Mouse (Mus musculus) stomach, postnatal 0 days (tissue): ENCODE data around the gene Mical3. TPM values are rescaled to one million over a fixed set of nuclear protein-coding genes. Genes with fewer than 3 reads are reported as not detected.
A peak's percentile ranks its signal among the peaks of the same experiment; 100 is the strongest.

Experiments
- ATAC-seq: fragments of 200-750 bp; cut with Nextera tagmentation; 2 replicates; pipeline ENCODE4 v1.8.0; 2017; ENCODE audit not compliant: low FRiP score, low TSS enrichment
- DNase-seq: peaks from one replicate; pipeline ENCODE4 v3.0.0-alpha.2; 2016; ENCODE audit warnings: low spot score
- H3K27ac ChIP-seq: fragments of 300-500 bp; sonication (generic); replicated peaks from 2 replicates; pipeline ENCODE4 v1.5.1; 2014; ENCODE audit warnings: mild to moderate bottlenecking, control low read depth
- H3K27me3 ChIP-seq: fragments of 300-500 bp; sonication (generic); 2 replicates; pipeline ENCODE4 v1.6.1; 2014; ENCODE audit warnings: low read length; ENCODE audit not compliant: control insufficient read depth, insufficient read depth
- H3K36me3 ChIP-seq: fragments of 300-500 bp; sonication (generic); 2 replicates; pipeline ENCODE4 v1.6.1; 2014; ENCODE audit warnings: low read length, mixed read lengths; ENCODE audit not compliant: control insufficient read depth, insufficient read depth
- H3K4me1 ChIP-seq: fragments of 300-500 bp; sonication (generic); replicated peaks from 2 replicates; pipeline ENCODE4 v1.6.1; 2014; ENCODE audit warnings: antibody characterized with exemption; ENCODE audit not compliant: control insufficient read depth, insufficient read depth
- H3K4me2 ChIP-seq: fragments of 300-500 bp; sonication (generic); replicated peaks from 2 replicates; pipeline ENCODE4 v1.6.1; 2014; ENCODE audit warnings: low read depth, mild to moderate bottlenecking, control low read depth, moderate library complexity
- H3K4me3 ChIP-seq: fragments of 300-500 bp; sonication (generic); 2 replicates; pipeline ENCODE4 v1.5.1; 2014; ENCODE audit warnings: low read depth, low read length, control low read depth
- H3K9ac ChIP-seq: fragments of 300-500 bp; sonication (generic); 2 replicates; pipeline ENCODE4 v1.6.1; 2014; ENCODE audit warnings: mild to moderate bottlenecking, low read length, control low read depth, mixed read lengths
- H3K9me3 ChIP-seq: fragments of 300-500 bp; sonication (generic); 2 replicates; pipeline ENCODE4 v1.6.1; 2016; ENCODE audit warnings: low read length; ENCODE audit not compliant: control insufficient read depth
- CTCF ChIP-seq: IDR thresholded peaks from 2 replicates; pipeline ENCODE4 v1.5.1; 2016; ENCODE audit warnings: antibody characterized with exemption, low read depth, mild to moderate bottlenecking, moderate library complexity
- EP300 ChIP-seq: optimal IDR thresholded peaks from 2 replicates; pipeline ENCODE3; 2016; ENCODE audit warnings: antibody characterized with exemption
- WGBS: fragments of 180-500 bp; shearing (Covaris S2); extraction: QIAGEN DNeasy Blood & Tissue Kit; methylation state at CpG from one replicate; pipeline ENCODE4 v1.1.7; 2014; 5-methylcytosine and 5-hydroxymethylcytosine counted together
- polyA plus RNA-seq: library from polyadenylated mRNA; unstranded; fragments of >200 nt; fragmentation: Nextera tagmentation; extraction: Ambion mirVana; gene quantifications from 2 replicates; pipeline ENCODE4 v1.2.1, GENCODE M21; 2015

Gene Mical3
- polyA plus RNA-seq, 1 experiment from 2014 or later, result 4.5 TPM

- H3K27ac ChIP-seq, result no peak overlapping the region
- WGBS, result 69% methylated on average over 8 of the region's 8 CpGs
- H3K9me3 ChIP-seq, result no peaks in the 10 kb centered on the region
- DNase-seq (peak; percentile 38), ATAC-seq (peak; percentile 60)
- H3K36me3 ChIP-seq, result no peaks in the 10 kb centered on the region
- H3K4me2 ChIP-seq, result no peak overlapping the region
- H3K27me3 ChIP-seq, result no peaks in the 10 kb centered on the region
- no peak overlapping the region for H3K4me3 ChIP-seq
- H3K4me1 ChIP-seq, result no peaks in the 10 kb centered on the region
- TF ChIP-seq CTCF, result no peak
- TF ChIP-seq EP300, result no peak
- H3K9ac ChIP-seq, result no peak overlapping the region
Measured at GRCm38 (mm10) chr6:121093662-121094408, 37.0 kb downstream of the Mical3 start.

- Histone ChIP-seq H3K4me1 (peaks cover 3% of the 10 kb centered on the region; the same call in 1 of the 2 replicates), H3K9ac (no peak overlapping the region), H3K27me3 (no peaks in the 10 kb centered on the region), H3K27ac (no peak overlapping the region), H3K36me3 (no peaks in the 10 kb centered on the region), H3K4me3 (no peak overlapping the region), H3K9me3 (no peaks in the 10 kb centered on the region), H3K4me2 (no peak overlapping the region)
- ATAC-seq, result no peak
- TF ChIP-seq CTCF, result no peak
- 77% methylated on average over 11 of the region's 11 CpGs for WGBS
- DNase-seq, result no peak
Measured at GRCm38 (mm10) chr6:121090786-121091185, 40.0 kb downstream of the Mical3 start.

- ATAC-seq (peak; percentile 92), DNase-seq (peak; percentile 74)
- no peak overlapping the region for H3K9ac ChIP-seq
- 0 out of 2 replicates have a peak overlapping the region, but pooled peaks have one; percentile 24 for H3K27ac ChIP-seq
- H3K27me3 ChIP-seq, result no peaks in the 10 kb centered on the region
- 52% methylated on average over 22 of the region's 22 CpGs for WGBS
- no peaks in the 10 kb centered on the region for H3K36me3 ChIP-seq
- peak; percentile 30 for TF ChIP-seq EP300
- no peak for TF ChIP-seq CTCF
- no peak overlapping the region for H3K4me3 ChIP-seq
- H3K4me2 ChIP-seq, result 0 out of 2 replicates have a peak overlapping the region, but pooled peaks have one; percentile 11
- H3K4me1 ChIP-seq, result peaks cover 11% of the 10 kb centered on the region; the same call in 1 of the 2 replicates
- H3K9me3 ChIP-seq, result no peaks in the 10 kb centered on the region
Measured at GRCm38 (mm10) chr6:121087586-121088245, 43.1 kb downstream of the Mical3 start.

- TF ChIP-seq EP300 (no peak), CTCF (no peak)
- Histone ChIP-seq H3K4me2 (0 out of 2 replicates have a peak overlapping the region, but pooled peaks have one; percentile 11), H3K9me3 (no peaks in the 10 kb centered on the region), H3K4me1 (peaks cover 11% of the 10 kb centered on the region; the same call in 1 of the 2 replicates), H3K27ac (no peak overlapping the region; the same call in 1 of the 2 replicates), H3K9ac (no peak overlapping the region), H3K4me3 (no peak overlapping the region), H3K27me3 (no peaks in the 10 kb centered on the region), H3K36me3 (no peaks in the 10 kb centered on the region)
- DNase-seq, result no peak
- 53% methylated on average over 10 of the region's 10 CpGs for WGBS
- ATAC-seq, result no peak
Measured at GRCm38 (mm10) chr6:121087127-121087526, 43.7 kb downstream of the Mical3 start.

- 83% methylated on average over 9 of the region's 9 CpGs for WGBS
- H3K36me3 ChIP-seq, result no peaks in the 10 kb centered on the region
Measured at GRCm38 (mm10) chr6:121086226-121086625, 44.6 kb downstream of the Mical3 start.

More at GRCm38 (mm10) chr6:121086226-121086625, 44.6 kb downstream of the Mical3 start:
- peaks cover 11% of the 10 kb centered on the region; the same call in 1 of the 2 replicates for H3K4me1 ChIP-seq
- no peaks in the 10 kb centered on the region for H3K27me3 ChIP-seq
- 0 out of 2 replicates have a peak overlapping the region, but pooled peaks have one; percentile 13 for H3K27ac ChIP-seq
- H3K4me3 ChIP-seq, result no peak overlapping the region
- DNase-seq, result no peak
- no peak for TF ChIP-seq CTCF
- TF ChIP-seq EP300, result no peak
- no peak overlapping the region for H3K9ac ChIP-seq
- no peak overlapping the region for H3K4me2 ChIP-seq
- no peaks in the 10 kb centered on the region for H3K9me3 ChIP-seq
- peak; percentile 26; the same call in 1 of the 2 replicates for ATAC-seq
